ENCODE assay signal across 26 mouse cellular contexts in the genomic region with DNA sequence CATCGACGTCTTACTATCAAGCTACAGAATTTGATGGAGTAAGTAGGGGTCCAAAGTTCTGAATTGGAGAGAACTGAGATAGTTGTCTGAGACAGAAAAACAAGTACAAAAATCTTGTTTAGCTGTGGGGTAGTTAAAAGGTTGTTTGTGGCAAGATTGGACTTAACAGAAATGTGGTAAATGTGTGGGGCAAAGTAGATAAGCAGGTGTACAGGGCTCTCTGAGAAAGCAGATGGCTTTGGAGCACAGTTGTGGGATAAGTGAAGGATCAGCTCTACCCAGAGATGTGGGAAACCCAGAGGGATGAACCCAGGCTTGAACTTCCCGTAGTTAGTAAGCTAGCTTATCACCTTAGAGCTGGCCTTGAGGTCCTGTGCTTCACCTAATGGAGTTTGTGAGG. TPM values are rescaled to one million over a fixed set of nuclear protein-coding genes. Genes with fewer than 3 reads are reported as not detected.
A peak's percentile ranks its signal among the peaks of the same experiment; 100 is the strongest.
DNase-seq lines count a peak whose midpoint lies in the region; ATAC-seq and TF ChIP-seq lines count a peak whose summit lies in the region.
"Had no signal": no experiment of that assay in that cellular context is flagged by ENCODE, and none has a peak within 500 bp of the region (broad histone marks: within the 10 kb centered on the region; RNA-seq: fewer than 3 reads in every experiment).

No protein-coding gene starts in this region.

- no peak for TF ChIP-seq CTCF in liver, postnatal 0 days (IDR thresholded peaks at IDR 0.05; ENCODE audit: low read depth)
- TF ChIP-seq CTCF in lung, adult 2 months (IDR thresholded peaks at IDR 0.05; ENCODE audit: insufficient read depth, low read length) = no peak

- H3K27ac ChIP-seq in liver, embryonic 13.5 days = 0 out of 2 replicates have a peak overlapping the region, but pooled peaks have one; percentile 23
- no peak overlapping the region for H3K27ac ChIP-seq in liver, embryonic 11.5 days (ENCODE audit: low read depth, low read length)
- H3K27ac ChIP-seq in liver, postnatal 0 days (ENCODE audit: low read depth) = no peak overlapping the region
- H3K27ac ChIP-seq: forebrain, embryonic 10.5 days; forebrain, embryonic 13.5 days; heart, adult 2 months; heart, embryonic 10.5 days; heart, embryonic 13.5 days; hindbrain, embryonic 14.5 days; hindbrain, postnatal 0 days had no signal

- DNase-seq in cerebellum, adult 9-11 months = peak; percentile 18
- no peak for DNase-seq in cerebellum, adult 18-20 months
- no peak for DNase-seq in liver, embryonic 13.5 days
- DNase-seq in liver, embryonic 11.5 days (ENCODE audit: low spot score) = no peak
- DNase-seq in liver, postnatal 0 days = no peak
- DNase-seq in lung, adult 2 months = no peak
- DNase-seq in urinary bladder, adult 18-20 months (ENCODE audit: low spot score in 2 of 2) = no peak
- no peak for DNase-seq in urinary bladder, adult 2 months (ENCODE audit: low spot score)
- DNase-seq: adrenal gland, adult 8-10 months; adrenal gland, postnatal 25 days; cerebellum, adult 11-12 months; cerebellum, adult 9-10 months; cerebellum, postnatal 25 days; gastrocnemius, postnatal 10 days; gastrocnemius, postnatal 36 days; heart, adult 2 months; heart, postnatal 14 days; heart, postnatal 4 days had no signal

- H3K9ac ChIP-seq in liver, embryonic 13.5 days = no peak overlapping the region
- no peak overlapping the region for H3K9ac ChIP-seq in liver, embryonic 11.5 days (ENCODE audit: low read depth, low read length)
- no peak overlapping the region for H3K9ac ChIP-seq in liver, postnatal 0 days (replicated peaks)
- H3K9ac ChIP-seq: forebrain, embryonic 13.5 days; heart, embryonic 13.5 days; hindbrain, embryonic 14.5 days had no signal

- 63% methylated on average over 3 of the region's 3 CpGs for WGBS in liver, embryonic 13.5 days (ENCODE audit: insufficient replicate concordance)
- 75% methylated on average over 3 of the region's 3 CpGs for WGBS in liver, embryonic 11.5 days
- 69% methylated on average over 3 of the region's 3 CpGs for WGBS in liver, postnatal 0 days (ENCODE audit: insufficient replicate concordance)
- WGBS in lung, adult 2 months = 82% methylated on average over 3 of the region's 3 CpGs

- H3K4me1 ChIP-seq in liver, embryonic 13.5 days (replicated peaks) = peaks cover 68% of the 10 kb centered on the region
- H3K4me1 ChIP-seq in liver, embryonic 11.5 days (replicated peaks; ENCODE audit: control insufficient read depth, insufficient read depth, low read length) = peaks cover 24% of the 10 kb centered on the region
- H3K4me1 ChIP-seq in liver, postnatal 0 days (ENCODE audit: insufficient read depth) = peaks cover 20% of the 10 kb centered on the region
- H3K4me1 ChIP-seq in lung, adult 2 months (ENCODE audit: control insufficient read depth, insufficient read depth, low read length) = peaks cover 3% of the 10 kb centered on the region

- H3K27me3 ChIP-seq in liver, embryonic 13.5 days = peaks cover 24% of the 10 kb centered on the region
- H3K27me3 ChIP-seq in liver, embryonic 11.5 days (replicated peaks; ENCODE audit: control insufficient read depth, insufficient read depth, low read length) = peaks cover 11% of the 10 kb centered on the region
- H3K27me3 ChIP-seq in liver, postnatal 0 days (ENCODE audit: insufficient read depth, low read length) = peaks cover 14% of the 10 kb centered on the region
- H3K27me3 ChIP-seq: forebrain, embryonic 13.5 days had no signal

- no peak overlapping the region for H3K4me2 ChIP-seq in liver, embryonic 13.5 days
- no peak overlapping the region for H3K4me2 ChIP-seq in liver, embryonic 11.5 days
- H3K4me2 ChIP-seq in liver, postnatal 0 days (ENCODE audit: low read depth, low read length) = no peak overlapping the region
- H3K4me2 ChIP-seq: forebrain, embryonic 13.5 days; heart, embryonic 13.5 days; hindbrain, embryonic 14.5 days had no signal

- H3K9me3 ChIP-seq in liver, embryonic 13.5 days (replicated peaks) = no peaks in the 10 kb centered on the region
- no peaks in the 10 kb centered on the region for H3K9me3 ChIP-seq in liver, embryonic 11.5 days (ENCODE audit: control insufficient read depth, low read length)
- no peaks in the 10 kb centered on the region for H3K9me3 ChIP-seq in liver, postnatal 0 days (ENCODE audit: low read length)
- H3K9me3 ChIP-seq: forebrain, embryonic 10.5 days; forebrain, embryonic 13.5 days; heart, embryonic 10.5 days; heart, embryonic 13.5 days had no signal

- H3K36me3 ChIP-seq in liver, embryonic 13.5 days = peaks cover 68% of the 10 kb centered on the region
- H3K36me3 ChIP-seq in liver, embryonic 11.5 days (ENCODE audit: control insufficient read depth, insufficient read depth, low read length) = peaks cover 57% of the 10 kb centered on the region
- peaks cover 64% of the 10 kb centered on the region for H3K36me3 ChIP-seq in liver, postnatal 0 days (replicated peaks; ENCODE audit: insufficient read depth, low read length)

- ATAC-seq in liver, embryonic 13.5 days (ENCODE audit: low read depth) = no peak
- no peak for ATAC-seq in liver, embryonic 11.5 days (replicated peaks; ENCODE audit: low FRiP score)
- no peak for ATAC-seq in liver, postnatal 0 days
- ATAC-seq: activated CD4-positive, CD25-positive, alpha-beta regulatory T cell, adult 4 months; forebrain, embryonic 13.5 days; forebrain, embryonic 16.5 days; hindbrain, postnatal 0 days had no signal

- no peak overlapping the region for H3K4me3 ChIP-seq in liver, embryonic 13.5 days (replicated peaks)
- no peak overlapping the region for H3K4me3 ChIP-seq in liver, embryonic 11.5 days (ENCODE audit: low read depth, low read length)
- H3K4me3 ChIP-seq in liver, postnatal 0 days (ENCODE audit: low read depth, low read length) = no peak overlapping the region
- no peak overlapping the region for H3K4me3 ChIP-seq in lung, adult 2 months (replicated peaks; ENCODE audit: extremely low read depth, low read depth, low read length)
- H3K4me3 ChIP-seq: forebrain, embryonic 10.5 days; forebrain, embryonic 13.5 days; heart, adult 2 months; heart, embryonic 10.5 days; heart, embryonic 13.5 days had no signal

- TF ChIP-seq EP300 in liver, postnatal 0 days (IDR thresholded peaks at IDR 0.05; ENCODE audit: low read depth) = peak; percentile 54

- TF ChIP-seq POLR2A in lung, adult 2 months (IDR thresholded peaks at IDR 0.05; ENCODE audit: borderline replicate concordance, extremely low read depth, low read depth, low read length) = no peak

RNA-seq across cellular contexts. Expression of gene Fam131a, which starts 2.3 kb away (rescaled TPM):
- polyA plus RNA-seq in liver, embryonic 13.5 days (2015; fragmentation: Nextera tagmentation; extraction: Ambion mirVana) = 1.0 TPM in 2 replicates
- 2.1 TPM in 2 replicates for polyA plus RNA-seq in liver, embryonic 11.5 days (2014; fragmentation: Nextera tagmentation; extraction: Ambion mirVana)
- polyA plus RNA-seq in liver, postnatal 0 days (2015; fragmentation: Nextera tagmentation; extraction: Ambion mirVana) = 0.88 and 1.4 TPM in 2 replicates
- 17.3 and 19.2 TPM in 2 replicates for polyA plus RNA-seq in lung, adult 2 months (2012; rRNA removed)
- polyA plus RNA-seq in urinary bladder, adult 2 months (2012; rRNA removed) = 14.4 and 18.1 TPM in 2 replicates

RNA-seq across cellular contexts. Expression of gene Eif4g1, which starts 22.7 kb away (rescaled TPM):
- 99.1 and 114 TPM in 2 replicates for polyA plus RNA-seq in liver, embryonic 13.5 days (2015; fragmentation: Nextera tagmentation; extraction: Ambion mirVana)
- 185 and 196 TPM in 2 replicates for polyA plus RNA-seq in liver, embryonic 11.5 days (2014; fragmentation: Nextera tagmentation; extraction: Ambion mirVana)
- 65.6 and 70.9 TPM in 2 replicates for polyA plus RNA-seq in liver, postnatal 0 days (2015; fragmentation: Nextera tagmentation; extraction: Ambion mirVana)
- polyA plus RNA-seq in lung, adult 2 months (2012; rRNA removed) = 341 and 342 TPM in 2 replicates
- polyA plus RNA-seq in urinary bladder, adult 2 months (2012; rRNA removed) = 199 and 209 TPM in 2 replicates

RNA-seq across cellular contexts. Expression of gene Polr2h, which starts 26.7 kb away (rescaled TPM):
- polyA plus RNA-seq in liver, embryonic 13.5 days (2015; fragmentation: Nextera tagmentation; extraction: Ambion mirVana) = 59.1 and 64.7 TPM in 2 replicates
- 124 and 127 TPM in 2 replicates for polyA plus RNA-seq in liver, embryonic 11.5 days (2014; fragmentation: Nextera tagmentation; extraction: Ambion mirVana)
- polyA plus RNA-seq in liver, postnatal 0 days (2015; fragmentation: Nextera tagmentation; extraction: Ambion mirVana) = 25.1 and 27.5 TPM in 2 replicates
- polyA plus RNA-seq in lung, adult 2 months (2012; rRNA removed) = 8.3 and 12.0 TPM in 2 replicates
- polyA plus RNA-seq in urinary bladder, adult 2 months (2012; rRNA removed) = 36.3 and 40.9 TPM in 2 replicates

RNA-seq across cellular contexts. Expression of gene Clcn2, which starts 26.8 kb away (rescaled TPM):
- 7.4 and 7.6 TPM in 2 replicates for polyA plus RNA-seq in liver, embryonic 13.5 days (2015; fragmentation: Nextera tagmentation; extraction: Ambion mirVana)
- polyA plus RNA-seq in liver, embryonic 11.5 days (2014; fragmentation: Nextera tagmentation; extraction: Ambion mirVana) = 14.4 and 15.3 TPM in 2 replicates
- polyA plus RNA-seq in liver, postnatal 0 days (2015; fragmentation: Nextera tagmentation; extraction: Ambion mirVana) = 3.6 and 4.7 TPM in 2 replicates
- polyA plus RNA-seq in lung, adult 2 months (2012; rRNA removed) = 8.1 and 9.5 TPM in 2 replicates
- 12.8 and 14.0 TPM in 2 replicates for polyA plus RNA-seq in urinary bladder, adult 2 months (2012; rRNA removed)

RNA-seq across cellular contexts. Expression of gene Psmd2, which starts 39.3 kb away (rescaled TPM):
- 222 and 257 TPM in 2 replicates for polyA plus RNA-seq in liver, embryonic 13.5 days (2015; fragmentation: Nextera tagmentation; extraction: Ambion mirVana)
- polyA plus RNA-seq in liver, embryonic 11.5 days (2014; fragmentation: Nextera tagmentation; extraction: Ambion mirVana) = 354 and 386 TPM in 2 replicates
- 97.0 and 110 TPM in 2 replicates for polyA plus RNA-seq in liver, postnatal 0 days (2015; fragmentation: Nextera tagmentation; extraction: Ambion mirVana)
- 56.0 and 90.0 TPM in 2 replicates for polyA plus RNA-seq in lung, adult 2 months (2012; rRNA removed)
- polyA plus RNA-seq in urinary bladder, adult 2 months (2012; rRNA removed) = 126 and 133 TPM in 2 replicates
